Mouse (Mus musculus): ENCODE results near the gene St3gal5. TPM values are rescaled to one million over a fixed set of nuclear protein-coding genes. Genes with fewer than 3 reads are reported as not detected.

St3gal5 gene
- polyA plus RNA-seq, 1 experiment from 2014 or later: 49.3 TPM

GRCm38 (mm10) chr6:72117322-72117968 is 20.1 kb downstream of the St3gal5 start:
- Histone ChIP-seq H3K27ac (no peak overlapping the region), H3K9me3 (no peaks in the 10 kb centered on the region), H3K27me3 (replicated peaks) (no peaks in the 10 kb centered on the region), H3K4me3 (no peak overlapping the region), H3K4me1 (0 out of 2 replicates have a peak, but pooled peaks cover 4% of the 10 kb centered on the region), H3K36me3 (no peaks in the 10 kb centered on the region), H3K9ac (no peak overlapping the region), H3K4me2 (replicated peaks) (no peak overlapping the region)
- no peak for ATAC-seq (ENCODE audit: low FRiP score, low read depth)
- WGBS: 79% methylated on average over 8 of the region's 8 CpGs

- H3K27ac ChIP-seq: no peak overlapping the region
- no peak overlapping the region for H3K4me3 ChIP-seq
- ATAC-seq (ENCODE audit: low FRiP score, low read depth): no peak
- no peaks in the 10 kb centered on the region for H3K9me3 ChIP-seq
- no peaks in the 10 kb centered on the region for H3K36me3 ChIP-seq
- no peak overlapping the region for H3K9ac ChIP-seq
- H3K27me3 ChIP-seq (replicated peaks): no peaks in the 10 kb centered on the region
- 92% methylated on average over 1 of the region's 1 CpGs for WGBS
- no peaks in the 10 kb centered on the region for H3K4me1 ChIP-seq
- no peak overlapping the region for H3K4me2 ChIP-seq (replicated peaks)
Measured at GRCm38 (mm10) chr6:72119870-72120269, 22.5 kb downstream of the St3gal5 start.

GRCm38 (mm10) chr6:72121301-72121700 is 23.9 kb downstream of the St3gal5 start:
- Histone ChIP-seq H3K4me1 (no peaks in the 10 kb centered on the region), H3K36me3 (no peaks in the 10 kb centered on the region), H3K4me3 (no peak overlapping the region), H3K9me3 (no peaks in the 10 kb centered on the region), H3K9ac (no peak overlapping the region), H3K27me3 (replicated peaks) (no peaks in the 10 kb centered on the region), H3K4me2 (replicated peaks) (no peak overlapping the region), H3K27ac (no peak overlapping the region)
- 77% methylated on average over 3 of the region's 3 CpGs for WGBS
- ATAC-seq (ENCODE audit: low FRiP score, low read depth): no peak

- Histone ChIP-seq H3K27ac (no peak overlapping the region), H3K36me3 (no peaks in the 10 kb centered on the region), H3K4me1 (no peaks in the 10 kb centered on the region), H3K9ac (no peak overlapping the region), H3K9me3 (no peaks in the 10 kb centered on the region), H3K4me2 (replicated peaks) (no peak overlapping the region), H3K4me3 (no peak overlapping the region), H3K27me3 (replicated peaks) (no peaks in the 10 kb centered on the region)
- WGBS: 89% methylated on average over 5 of the region's 5 CpGs
- no peak for ATAC-seq (ENCODE audit: low FRiP score, low read depth)
Measured at GRCm38 (mm10) chr6:72122515-72122914, 25.1 kb downstream of the St3gal5 start.

GRCm38 (mm10) chr6:72124315-72125103 is 27.1 kb downstream of the St3gal5 start:
- Histone ChIP-seq H3K36me3 (no peaks in the 10 kb centered on the region), H3K27me3 (replicated peaks) (no peaks in the 10 kb centered on the region), H3K4me3 (no peak overlapping the region), H3K9ac (no peak overlapping the region), H3K27ac (no peak overlapping the region), H3K4me1 (no peaks in the 10 kb centered on the region), H3K9me3 (no peaks in the 10 kb centered on the region), H3K4me2 (replicated peaks) (no peak overlapping the region)
- WGBS: 95% methylated on average over 13 of the region's 13 CpGs
- no peak for ATAC-seq (ENCODE audit: low FRiP score, low read depth)

- H3K9ac ChIP-seq: no peak overlapping the region
- no peak for ATAC-seq (ENCODE audit: low FRiP score, low read depth)
- no peak overlapping the region for H3K27ac ChIP-seq
- no peak overlapping the region for H3K4me3 ChIP-seq
- H3K36me3 ChIP-seq: peaks cover 4% of the 10 kb centered on the region
- no peaks in the 10 kb centered on the region for H3K9me3 ChIP-seq
- 81% methylated on average over 9 of the region's 9 CpGs for WGBS
- H3K4me1 ChIP-seq: no peaks in the 10 kb centered on the region
- H3K4me2 ChIP-seq (replicated peaks): no peak overlapping the region
- H3K27me3 ChIP-seq (replicated peaks): no peaks in the 10 kb centered on the region
Measured at GRCm38 (mm10) chr6:72126128-72126917, 28.9 kb downstream of the St3gal5 start.

- Histone ChIP-seq H3K4me3 (no peak overlapping the region), H3K27me3 (replicated peaks) (no peaks in the 10 kb centered on the region), H3K27ac (no peak overlapping the region), H3K9ac (no peak overlapping the region), H3K4me2 (replicated peaks) (no peak overlapping the region), H3K4me1 (no peaks in the 10 kb centered on the region), H3K36me3 (peaks cover 25% of the 10 kb centered on the region), H3K9me3 (no peaks in the 10 kb centered on the region)
- no peak for ATAC-seq (ENCODE audit: low FRiP score, low read depth)
- 78% methylated on average over 6 of the region's 6 CpGs for WGBS
Measured at GRCm38 (mm10) chr6:72130056-72130455, 32.7 kb downstream of the St3gal5 start.

GRCm38 (mm10) chr6:72132671-72133214 is 35.4 kb downstream of the St3gal5 start:
- no peak for ATAC-seq (ENCODE audit: low FRiP score, low read depth)
- Histone ChIP-seq H3K36me3 (peaks cover 25% of the 10 kb centered on the region), H3K4me2 (replicated peaks) (no peak overlapping the region), H3K27me3 (replicated peaks) (no peaks in the 10 kb centered on the region), H3K4me1 (no peaks in the 10 kb centered on the region), H3K27ac (no peak overlapping the region), H3K4me3 (no peak overlapping the region), H3K9me3 (no peaks in the 10 kb centered on the region), H3K9ac (no peak overlapping the region)
- 94% methylated on average over 8 of the region's 8 CpGs for WGBS

GRCm38 (mm10) chr6:72134850-72135515 is 37.6 kb downstream of the St3gal5 start:
- Histone ChIP-seq H3K36me3 (peaks cover 28% of the 10 kb centered on the region), H3K4me3 (no peak overlapping the region), H3K9me3 (no peaks in the 10 kb centered on the region), H3K4me2 (replicated peaks) (no peak overlapping the region), H3K4me1 (no peaks in the 10 kb centered on the region), H3K27me3 (replicated peaks) (no peaks in the 10 kb centered on the region), H3K27ac (no peak overlapping the region), H3K9ac (no peak overlapping the region)
- 80% methylated on average over 9 of the region's 9 CpGs for WGBS
- ATAC-seq (ENCODE audit: low FRiP score, low read depth): no peak

- Histone ChIP-seq H3K27me3 (replicated peaks) (no peaks in the 10 kb centered on the region), H3K9ac (no peak overlapping the region), H3K36me3 (peaks cover 26% of the 10 kb centered on the region), H3K4me1 (no peaks in the 10 kb centered on the region), H3K4me3 (no peak overlapping the region), H3K27ac (no peak overlapping the region), H3K9me3 (no peaks in the 10 kb centered on the region), H3K4me2 (replicated peaks) (no peak overlapping the region)
- ATAC-seq (ENCODE audit: low FRiP score, low read depth): no peak
- WGBS: 94% methylated on average over 5 of the region's 5 CpGs
Measured at GRCm38 (mm10) chr6:72136016-72136415, 38.6 kb downstream of the St3gal5 start.

GRCm38 (mm10) chr6:72136543-72136942 is 39.2 kb downstream of the St3gal5 start:
- H3K4me2 ChIP-seq (replicated peaks): no peak overlapping the region
- H3K27me3 ChIP-seq (replicated peaks): no peaks in the 10 kb centered on the region
- H3K27ac ChIP-seq: no peak overlapping the region
- H3K36me3 ChIP-seq: peaks cover 26% of the 10 kb centered on the region
- no peaks in the 10 kb centered on the region for H3K9me3 ChIP-seq
- WGBS: 82% methylated on average over 10 of the region's 10 CpGs
- H3K4me3 ChIP-seq: no peak overlapping the region
- no peak overlapping the region for H3K9ac ChIP-seq
- no peak for ATAC-seq (ENCODE audit: low FRiP score, low read depth)
- H3K4me1 ChIP-seq: no peaks in the 10 kb centered on the region
